Mouse (Mus musculus) stomach, postnatal 0 days (tissue): ENCODE results near the gene Ctnnbip1.

Experiments
- CTCF ChIP-seq: IDR thresholded peaks from 2 replicates; pipeline ENCODE4 v1.5.1; 2016; ENCODE audit warnings: antibody characterized with exemption, low read depth, mild to moderate bottlenecking, moderate library complexity
- EP300 ChIP-seq: optimal IDR thresholded peaks from 2 replicates; pipeline ENCODE3; 2016; ENCODE audit warnings: antibody characterized with exemption

- TF ChIP-seq CTCF (peak; percentile 41), EP300 (no peak)
Observed at GRCm38 (mm10) chr4:149491151-149491550, 26.9 kb upstream of the Ctnnbip1 start.
